Mouse (Mus musculus): ENCODE measurements around the gene C330007P06Rik. TPM values are rescaled to one million over a fixed set of nuclear protein-coding genes. Genes with fewer than 3 reads are reported as not detected.

C330007P06Rik gene
- polyA plus RNA-seq, 1 experiment: 0.12 TPM

DNA sequence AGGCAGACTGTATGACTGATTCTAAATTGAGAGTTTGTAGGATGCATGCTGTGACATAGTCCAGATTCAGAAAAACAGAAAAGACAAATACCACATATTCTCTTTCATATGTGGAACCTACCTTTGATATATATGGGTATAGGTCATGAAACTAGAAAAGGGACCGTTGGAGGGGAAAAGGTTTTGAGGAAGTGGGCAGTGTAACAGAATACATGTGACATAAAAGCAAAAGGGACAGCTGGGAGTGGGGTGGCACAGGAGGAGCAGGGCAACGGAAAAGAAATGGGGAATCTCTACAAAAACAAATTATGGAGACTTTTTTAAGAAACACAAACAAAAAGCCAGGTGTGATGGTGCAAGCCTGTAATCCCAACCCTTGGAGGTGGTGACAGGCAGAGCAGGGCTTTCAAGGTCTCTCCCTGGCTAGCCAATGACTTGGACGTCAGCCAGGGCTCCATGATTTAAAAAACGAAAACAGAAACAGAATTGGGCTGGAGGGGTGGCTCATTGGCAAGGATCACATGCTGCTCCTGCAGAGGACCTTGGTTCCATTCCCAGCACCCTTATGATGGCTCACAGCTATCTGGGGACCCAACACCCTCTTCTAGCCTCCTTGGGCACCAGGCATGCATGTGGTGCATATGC is 30.4 kb downstream of the C330007P06Rik start:
- H3K4me1 ChIP-seq (ENCODE audit: control insufficient read depth): no peaks in the 10 kb centered on the region
- TF ChIP-seq GATA1 (IDR thresholded peaks at IDR 0.05; ENCODE audit: low read length) (no peak), TAL1 (IDR thresholded peaks at IDR 0.05; ENCODE audit: low read length) (no peak)
- no peaks in the 10 kb centered on the region for H3K9me3 ChIP-seq (ENCODE audit: control insufficient read depth, low read length)
- peaks cover 16% of the 10 kb centered on the region for H3K36me3 ChIP-seq (ENCODE audit: control insufficient read depth)
- H3K27me3 ChIP-seq (ENCODE audit: control insufficient read depth): no peaks in the 10 kb centered on the region
- no peak overlapping the region for H3K4me3 ChIP-seq (replicated peaks)

- Histone ChIP-seq H3K9me3 (ENCODE audit: control insufficient read depth, low read length) (no peaks in the 10 kb centered on the region), H3K4me3 (replicated peaks) (no peak overlapping the region), H3K27me3 (ENCODE audit: control insufficient read depth) (no peaks in the 10 kb centered on the region), H3K4me1 (ENCODE audit: control insufficient read depth) (peaks cover 5% of the 10 kb centered on the region), H3K36me3 (ENCODE audit: control insufficient read depth) (peaks cover 12% of the 10 kb centered on the region)
- TF ChIP-seq TAL1 (IDR thresholded peaks at IDR 0.05; ENCODE audit: low read length): no peak
- TF ChIP-seq GATA1 (IDR thresholded peaks at IDR 0.05; ENCODE audit: low read length): no peak
Observed at GRCm38 (mm10) chrX:36841698-36842097, 32.2 kb downstream of the C330007P06Rik start.

DNA sequence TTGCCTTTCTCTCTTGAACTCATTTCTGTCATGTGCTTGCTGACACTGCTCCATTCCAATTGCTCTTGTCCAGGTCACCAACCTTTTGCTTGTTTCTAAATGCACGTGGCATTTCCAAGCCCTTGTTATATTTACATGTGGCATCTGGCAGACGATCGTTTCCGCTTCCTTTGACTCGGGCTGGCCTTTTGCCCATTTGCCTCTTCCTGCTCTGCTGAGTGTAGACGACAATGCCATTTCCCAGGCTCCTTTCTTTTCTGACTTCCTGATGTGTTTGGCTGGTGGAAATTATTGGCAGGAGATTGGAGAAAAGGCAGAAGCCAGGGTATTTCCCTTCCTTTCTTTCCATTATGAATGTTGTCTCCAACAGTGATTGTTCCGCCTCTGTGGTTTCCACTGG is 34.5 kb downstream of the C330007P06Rik start:
- peaks cover 10% of the 10 kb centered on the region for H3K36me3 ChIP-seq (ENCODE audit: control insufficient read depth)
- H3K4me3 ChIP-seq (replicated peaks): no peak overlapping the region
- H3K4me1 ChIP-seq (ENCODE audit: control insufficient read depth): peaks cover 5% of the 10 kb centered on the region
- TF ChIP-seq GATA1 (IDR thresholded peaks at IDR 0.05; ENCODE audit: low read length) (no peak), TAL1 (IDR thresholded peaks at IDR 0.05; ENCODE audit: low read length) (no peak)
- H3K9me3 ChIP-seq (ENCODE audit: control insufficient read depth, low read length): no peaks in the 10 kb centered on the region
- H3K27me3 ChIP-seq (ENCODE audit: control insufficient read depth): no peaks in the 10 kb centered on the region

DNA sequence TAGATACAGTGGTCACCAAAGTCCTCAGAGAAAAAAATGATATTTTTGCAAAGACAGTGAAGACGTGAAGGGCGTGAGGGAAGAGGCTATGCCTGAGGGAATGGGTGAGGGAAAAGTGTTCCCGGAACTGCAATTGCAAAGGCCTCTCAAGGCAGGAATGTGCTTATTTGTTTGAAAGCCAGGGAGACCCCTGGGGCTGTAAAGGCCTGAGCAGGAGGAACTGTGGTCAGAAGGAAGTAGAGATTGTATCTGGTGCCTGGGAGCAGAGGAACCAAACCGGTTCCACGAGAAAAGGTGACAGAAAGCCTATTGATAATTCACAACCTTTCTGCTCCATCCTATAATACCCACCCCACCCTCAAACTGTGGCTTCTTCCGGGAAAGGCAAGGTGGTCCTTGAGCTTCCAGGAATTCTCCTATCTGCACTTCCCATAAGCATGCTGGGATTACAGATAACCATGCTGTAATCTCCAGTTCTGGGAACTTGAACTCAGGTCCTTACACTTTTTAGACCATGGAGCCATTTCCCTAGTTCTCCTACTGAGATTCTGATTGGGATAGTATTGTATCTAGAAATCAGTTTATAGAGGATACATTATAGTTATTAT is 36.7 kb downstream of the C330007P06Rik start:
- Histone ChIP-seq H3K9me3 (ENCODE audit: control insufficient read depth, low read length) (no peaks in the 10 kb centered on the region), H3K27me3 (ENCODE audit: control insufficient read depth) (no peaks in the 10 kb centered on the region), H3K4me1 (ENCODE audit: control insufficient read depth) (peaks cover 5% of the 10 kb centered on the region), H3K4me3 (replicated peaks) (no peak overlapping the region), H3K36me3 (ENCODE audit: control insufficient read depth) (peaks cover 9% of the 10 kb centered on the region)
- TF ChIP-seq GATA1 (IDR thresholded peaks at IDR 0.05; ENCODE audit: low read length) (no peak), TAL1 (IDR thresholded peaks at IDR 0.05; ENCODE audit: low read length) (no peak)

GRCm38 (mm10) chrX:36833397-36834084 is 40.4 kb downstream of the C330007P06Rik start:
- H3K4me3 ChIP-seq (replicated peaks): no peak overlapping the region
- TF ChIP-seq TAL1 (IDR thresholded peaks at IDR 0.05; ENCODE audit: low read length): no peak
- TF ChIP-seq GATA1 (IDR thresholded peaks at IDR 0.05; ENCODE audit: low read length): no peak
- H3K27me3 ChIP-seq (ENCODE audit: control insufficient read depth): no peaks in the 10 kb centered on the region
- no peaks in the 10 kb centered on the region for H3K36me3 ChIP-seq (ENCODE audit: control insufficient read depth)
- H3K9me3 ChIP-seq (ENCODE audit: control insufficient read depth, low read length): no peaks in the 10 kb centered on the region
- H3K4me1 ChIP-seq (ENCODE audit: control insufficient read depth): peaks cover 5% of the 10 kb centered on the region

- Histone ChIP-seq H3K36me3 (ENCODE audit: control insufficient read depth) (no peaks in the 10 kb centered on the region), H3K27me3 (ENCODE audit: control insufficient read depth) (no peaks in the 10 kb centered on the region), H3K9me3 (ENCODE audit: control insufficient read depth, low read length) (no peaks in the 10 kb centered on the region), H3K4me3 (replicated peaks) (no peak overlapping the region), H3K4me1 (ENCODE audit: control insufficient read depth) (no peaks in the 10 kb centered on the region; the same call in 1 of the 2 replicates)
- TF ChIP-seq TAL1 (IDR thresholded peaks at IDR 0.05; ENCODE audit: low read length) (no peak), GATA1 (IDR thresholded peaks at IDR 0.05; ENCODE audit: low read length) (no peak)
Observed at GRCm38 (mm10) chrX:36831632-36832031, 42.3 kb downstream of the C330007P06Rik start.

DNA sequence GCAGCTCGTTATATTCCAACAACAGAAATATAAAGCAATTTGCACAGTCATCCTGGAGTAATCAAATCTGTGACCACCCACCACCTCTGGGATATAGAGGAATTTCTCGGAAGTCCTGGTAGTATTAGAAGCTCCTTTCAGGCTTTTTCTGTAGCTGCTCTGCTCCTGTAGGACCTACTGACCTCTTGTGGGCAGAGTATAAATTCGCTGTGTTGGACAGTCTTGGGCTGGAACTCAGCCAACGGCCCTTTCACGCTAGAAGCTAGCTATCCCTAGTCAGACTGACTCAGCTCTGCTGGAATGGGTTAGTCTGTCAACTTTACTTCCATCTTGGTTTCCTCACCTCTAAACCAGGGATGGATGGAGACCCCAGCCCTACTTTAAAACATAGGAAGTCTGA is 43.6 kb downstream of the C330007P06Rik start:
- TF ChIP-seq GATA1 (IDR thresholded peaks at IDR 0.05; ENCODE audit: low read length): no peak
- TF ChIP-seq TAL1 (IDR thresholded peaks at IDR 0.05; ENCODE audit: low read length): no peak
- no peaks in the 10 kb centered on the region for H3K27me3 ChIP-seq (ENCODE audit: control insufficient read depth)
- no peaks in the 10 kb centered on the region for H3K9me3 ChIP-seq (ENCODE audit: control insufficient read depth, low read length)
- no peaks in the 10 kb centered on the region for H3K36me3 ChIP-seq (ENCODE audit: control insufficient read depth)
- H3K4me3 ChIP-seq (replicated peaks): no peak overlapping the region
- no peaks in the 10 kb centered on the region; the same call in 1 of the 2 replicates for H3K4me1 ChIP-seq (ENCODE audit: control insufficient read depth)

DNA sequence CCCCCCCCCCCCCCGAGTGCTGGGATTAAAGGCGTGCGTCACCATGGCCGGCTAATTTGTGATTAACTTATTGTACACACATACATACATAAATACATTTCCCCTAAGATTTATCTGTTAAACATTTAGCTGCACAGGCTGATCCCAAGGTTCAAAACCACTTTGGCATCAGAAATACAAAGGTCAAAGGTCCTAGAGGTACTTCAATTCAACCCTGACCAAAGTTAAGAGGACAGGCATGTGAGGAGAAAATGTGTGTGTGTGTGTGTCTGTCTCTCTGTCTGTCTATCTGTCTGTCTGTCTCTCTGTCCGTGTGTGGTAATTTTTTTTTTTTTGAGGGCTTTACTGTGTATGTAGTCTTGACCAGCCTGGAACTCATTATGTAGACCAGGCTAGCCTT is 47.0 kb downstream of the C330007P06Rik start:
- Histone ChIP-seq H3K9me3 (ENCODE audit: control insufficient read depth, low read length) (no peaks in the 10 kb centered on the region), H3K36me3 (ENCODE audit: control insufficient read depth) (no peaks in the 10 kb centered on the region), H3K27me3 (ENCODE audit: control insufficient read depth) (no peaks in the 10 kb centered on the region), H3K4me3 (replicated peaks) (no peak overlapping the region), H3K4me1 (ENCODE audit: control insufficient read depth) (no peaks in the 10 kb centered on the region)
- no peak for TF ChIP-seq GATA1 (IDR thresholded peaks at IDR 0.05; ENCODE audit: low read length)
- TF ChIP-seq TAL1 (IDR thresholded peaks at IDR 0.05; ENCODE audit: low read length): no peak

GRCm38 (mm10) chrX:36825032-36825431 is 48.9 kb downstream of the C330007P06Rik start:
- Histone ChIP-seq H3K9me3 (ENCODE audit: control insufficient read depth, low read length) (no peaks in the 10 kb centered on the region), H3K36me3 (ENCODE audit: control insufficient read depth) (no peaks in the 10 kb centered on the region), H3K4me3 (replicated peaks) (no peak overlapping the region), H3K4me1 (ENCODE audit: control insufficient read depth) (no peaks in the 10 kb centered on the region), H3K27me3 (ENCODE audit: control insufficient read depth) (no peaks in the 10 kb centered on the region)
- TF ChIP-seq TAL1 (IDR thresholded peaks at IDR 0.05; ENCODE audit: low read length) (no peak), GATA1 (IDR thresholded peaks at IDR 0.05; ENCODE audit: low read length) (no peak)
